Mouse (Mus musculus) frontal cortex, adult 2 months (tissue): ENCODE data around the gene Nfkbie. TPM values are rescaled to one million over a fixed set of nuclear protein-coding genes. Genes with fewer than 3 reads are reported as not detected.

ENCODE experiments used
- DNase-seq, 2 experiments: peaks; one replicate each; pipeline ENCODE4 v3.0.0; 2022; ENCODE audit warnings: low spot score in 1 of 2; ENCODE audit errors: extremely low spot score in 1 of 2
- polyA plus RNA-seq: library from polyadenylated mRNA; depleted of rRNA; stranded (reverse); fragments of >200 nt; gene quantifications from 2 replicates; pipeline ENCODE4 v1.2.3, GENCODE M21; 2012; rRNA removed

Nfkbie gene
- polyA plus RNA-seq, result 1.8 and 2.0 TPM in 2 replicates

- DNase-seq, result peak; percentile 80 to 92
These were observed at the start of gene Nfkbie for GRCm38 (mm10) chr17:45555452-45556106. Gene Nfkbie (plus strand): TSS chr17:45555703.

GRCm38 (mm10) chr17:45505941-45506465, 49.5 kb upstream of the Nfkbie start:
- no peak for DNase-seq

DNA sequence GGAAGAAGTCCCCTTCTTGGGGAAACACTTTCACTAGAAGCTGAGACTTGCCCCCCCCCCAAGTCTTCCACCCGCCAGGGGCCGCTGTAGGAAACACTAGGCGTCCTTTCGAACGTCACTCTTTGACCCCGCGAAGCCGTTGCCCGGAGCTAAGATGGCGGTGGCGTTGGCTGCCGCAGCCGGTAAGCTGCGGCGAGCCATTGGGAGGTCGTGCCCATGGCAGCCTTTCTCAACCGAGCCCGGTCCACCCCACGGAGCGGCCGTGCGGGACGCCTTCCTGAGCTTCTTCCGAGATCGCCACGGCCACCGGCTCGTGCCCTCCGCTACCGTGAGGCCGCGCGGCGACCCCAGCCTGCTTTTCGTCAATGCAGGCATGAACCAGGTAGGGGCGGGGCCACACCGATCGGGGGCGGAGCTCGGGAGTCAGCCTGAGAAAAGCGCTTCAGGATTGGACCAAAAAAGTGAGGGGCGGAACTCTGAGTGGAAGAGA, 48.8 kb upstream of the Nfkbie start, which contains the start of gene Aars2:
Gene Aars2, plus strand, starts transcription at position 142 of the 490 bp plus-strand sequence.
- peak; percentile 77 to 93 for DNase-seq

DNA sequence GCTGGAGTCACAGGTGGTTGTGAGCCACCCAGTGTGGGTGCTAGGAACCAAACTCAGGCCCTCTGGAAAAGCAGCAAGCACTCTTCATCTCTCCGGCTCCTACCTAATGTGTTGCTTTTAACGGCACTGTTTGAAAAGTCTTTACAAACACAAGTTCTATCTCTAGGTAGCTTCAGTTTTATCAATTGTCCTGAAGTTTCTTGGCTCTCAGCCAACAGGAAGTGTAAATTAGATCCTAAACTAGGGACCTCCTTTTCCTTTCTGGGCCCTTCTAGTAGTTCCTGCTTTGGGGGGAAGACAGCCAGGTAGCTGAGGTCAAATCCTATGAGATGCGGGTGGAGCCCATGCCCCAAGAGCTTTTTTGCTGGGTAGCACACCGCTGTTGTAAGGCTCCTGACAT, 44.6 kb upstream of the Nfkbie start:
- DNase-seq, result no peak

DNA sequence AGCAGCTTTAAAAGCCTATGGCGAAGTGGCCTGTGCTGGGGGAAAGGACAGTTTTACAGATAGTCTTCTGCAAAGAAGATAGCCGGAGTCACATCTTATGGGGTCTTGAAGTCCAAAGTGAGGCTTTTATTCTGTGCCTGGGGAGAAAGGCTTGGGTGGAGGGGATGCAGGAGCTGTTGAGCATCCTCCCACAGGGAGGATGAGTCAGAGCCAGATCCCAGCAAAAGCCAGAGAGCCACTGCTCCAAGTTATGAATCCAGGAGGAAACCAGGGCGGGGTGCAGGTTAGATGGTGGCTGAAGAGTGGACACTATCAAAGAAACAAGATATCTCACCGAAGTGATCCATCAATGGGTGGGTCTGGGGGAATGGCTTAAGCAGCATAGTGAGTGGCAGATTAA, 43.7 kb upstream of the Nfkbie start:
- no peak for DNase-seq

- no peak for DNase-seq
These were observed 40.2 kb upstream of the Nfkbie start for GRCm38 (mm10) chr17:45515204-45515726.

GRCm38 (mm10) chr17:45515806-45516205, 39.7 kb upstream of the Nfkbie start:
- no peak for DNase-seq

- DNase-seq, result peak in 1 of 2 experiments; percentile 93
These were observed 39.0 kb upstream of the Nfkbie start for GRCm38 (mm10) chr17:45516488-45516887.

DNA sequence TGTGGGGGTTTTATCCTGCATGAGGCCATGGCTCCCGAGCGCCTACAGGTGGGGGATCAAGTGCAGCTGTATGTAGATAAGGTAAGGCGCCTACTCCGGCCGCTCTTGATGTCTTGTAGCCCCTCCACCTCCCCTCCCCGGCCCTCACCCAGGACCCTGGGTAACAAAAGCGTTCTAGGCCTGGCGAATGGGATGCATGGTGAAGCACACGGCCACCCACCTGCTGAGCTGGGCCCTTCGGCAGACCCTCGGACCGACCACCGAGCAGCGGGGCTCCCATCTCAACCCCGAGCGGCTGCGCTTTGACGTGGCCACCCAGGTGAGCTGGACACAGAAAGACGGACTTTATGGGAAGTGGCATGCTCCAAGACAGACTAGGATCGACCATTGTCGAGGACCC, 38.4 kb upstream of the Nfkbie start:
- no peak for DNase-seq

DNA sequence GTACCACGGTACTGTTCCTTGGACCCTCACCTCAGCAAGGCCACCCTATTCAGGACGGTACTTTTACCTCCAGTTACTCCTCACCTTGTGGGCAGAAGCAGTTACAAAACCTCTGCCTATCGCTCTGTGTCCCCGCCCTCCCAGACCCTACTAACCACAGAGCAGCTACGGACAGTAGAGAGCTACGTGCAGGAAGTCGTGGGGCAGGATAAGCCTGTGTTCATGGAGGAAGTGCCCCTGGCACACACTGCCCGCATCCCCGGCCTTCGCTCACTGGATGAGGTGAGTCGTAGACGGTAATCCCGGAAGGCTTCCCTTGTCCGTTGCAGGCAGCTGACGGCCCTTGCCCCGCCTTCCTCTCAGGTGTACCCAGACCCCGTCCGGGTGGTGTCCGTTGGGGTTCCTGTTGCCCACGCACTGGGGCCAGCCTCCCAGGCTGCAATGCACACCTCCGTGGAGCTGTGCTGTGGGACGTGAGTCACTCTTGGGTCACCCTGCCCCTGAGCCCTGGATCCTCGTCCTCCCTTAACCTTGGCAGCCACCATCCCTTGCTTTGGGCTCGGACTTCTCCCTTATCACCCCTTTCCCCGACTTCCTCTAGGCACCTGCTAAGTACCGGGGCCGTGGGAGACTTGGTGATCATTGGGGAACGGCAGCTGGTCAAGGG, 37.8 kb upstream of the Nfkbie start:
- DNase-seq, result no peak

DNA sequence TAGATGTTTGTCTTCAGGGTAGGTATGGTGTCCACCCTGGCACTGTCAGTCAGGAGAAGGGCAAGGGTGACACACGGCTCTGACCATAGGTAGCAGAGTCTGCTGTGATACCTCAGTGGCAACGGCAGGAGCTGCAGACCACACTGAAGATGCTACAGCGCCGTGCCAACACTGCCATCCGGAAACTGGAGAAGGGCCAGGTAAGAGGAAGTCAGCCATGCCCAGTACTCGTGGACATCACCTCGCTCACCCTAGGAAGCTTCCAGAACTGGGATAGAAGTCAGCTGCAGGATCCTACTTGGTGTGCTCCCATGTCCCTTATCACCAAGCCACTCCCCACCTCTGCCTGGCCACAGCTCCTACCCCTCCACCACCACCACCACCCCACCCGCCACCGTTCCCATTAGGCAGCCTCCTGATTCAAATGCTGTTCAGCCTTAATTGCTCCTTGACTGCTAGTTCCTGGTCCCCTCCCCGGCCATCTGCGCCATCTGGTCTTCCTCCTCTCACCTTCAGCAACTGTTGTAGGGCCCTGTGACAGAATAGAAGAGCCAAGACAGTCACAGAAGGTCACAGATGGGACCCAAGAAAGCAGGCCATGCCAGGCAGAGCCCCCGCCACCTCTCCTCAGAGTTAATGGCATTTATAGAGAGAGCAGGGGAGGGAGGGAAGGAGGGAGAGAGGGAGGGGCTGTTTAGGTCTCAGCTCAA, 36.6 kb upstream of the Nfkbie start:
- DNase-seq, result no peak

- no peak for DNase-seq
These were observed 35.4 kb upstream of the Nfkbie start for GRCm38 (mm10) chr17:45520136-45520535.

DNA sequence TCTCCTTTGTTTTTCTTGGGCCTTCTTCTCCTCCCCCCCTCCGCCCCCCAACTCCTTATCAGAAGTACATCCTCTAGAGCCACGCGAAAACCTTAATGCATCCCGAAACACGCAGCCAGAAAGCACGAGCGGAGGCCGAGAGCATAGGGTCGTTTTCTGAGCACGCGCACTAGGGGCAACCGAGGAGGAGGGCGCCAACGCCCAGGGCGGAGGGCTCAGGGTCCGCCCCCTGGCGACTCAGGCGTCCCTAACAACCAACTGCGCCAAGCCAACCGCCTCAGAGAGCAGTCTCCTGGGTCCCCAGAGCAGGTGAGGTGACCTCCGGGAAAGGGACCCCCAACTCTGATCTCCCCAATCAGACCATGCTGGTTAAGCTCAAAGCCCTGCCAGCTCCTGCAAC, 32.2 kb upstream of the Nfkbie start, which contains the start of gene Tcte1:
Gene Tcte1, plus strand, starts transcription at position 172 of the 400 bp plus-strand sequence.
- DNase-seq, result no peak

DNA sequence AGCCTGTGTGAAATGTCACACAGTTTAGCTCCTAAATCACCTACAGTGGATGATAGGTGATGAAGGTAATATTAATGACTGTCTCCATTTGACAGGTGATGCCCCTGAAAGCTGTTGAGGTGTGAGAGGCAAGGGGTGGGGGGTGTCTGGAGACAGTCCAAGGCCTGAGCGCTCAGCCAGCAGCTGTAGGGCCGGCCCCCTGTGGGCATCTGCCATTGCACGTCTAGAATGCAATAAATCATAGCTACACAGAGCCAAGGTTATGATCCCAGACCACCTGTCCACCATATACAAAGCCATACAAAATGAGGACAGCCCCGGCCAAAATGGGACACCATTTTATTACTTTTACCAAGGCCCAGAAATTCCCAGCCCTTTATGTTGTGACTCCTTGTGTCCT, 30.5 kb upstream of the Nfkbie start:
- DNase-seq, result no peak

- no peak for DNase-seq
These were observed 28.9 kb upstream of the Nfkbie start for GRCm38 (mm10) chr17:45526571-45526970.

GRCm38 (mm10) chr17:45530346-45530782, 25.1 kb upstream of the Nfkbie start:
- DNase-seq, result peak; percentile 73 to 84

DNA sequence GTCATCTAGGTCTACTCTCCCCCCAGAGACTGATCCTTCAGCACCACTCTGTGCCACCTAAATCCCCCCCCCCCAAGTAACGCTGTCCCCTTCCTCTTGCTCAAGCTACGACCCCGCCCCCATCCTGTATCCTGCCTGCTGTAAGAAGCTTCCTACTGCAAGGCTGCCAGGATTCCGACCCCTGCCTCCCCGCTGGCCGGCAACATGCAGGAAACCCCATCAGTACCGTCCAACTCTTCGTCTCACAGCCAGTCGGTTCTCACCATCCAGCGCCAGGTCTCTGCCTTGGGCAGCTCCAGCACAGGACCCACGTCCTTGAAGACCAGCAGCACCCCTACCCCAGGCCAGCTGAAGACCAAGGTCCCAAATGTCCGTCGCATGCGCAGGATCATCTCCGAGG, 22.6 kb upstream of the Nfkbie start:
- DNase-seq, result no peak

- no peak for DNase-seq
These were observed 19.2 kb upstream of the Nfkbie start for GRCm38 (mm10) chr17:45536264-45536663.

DNA sequence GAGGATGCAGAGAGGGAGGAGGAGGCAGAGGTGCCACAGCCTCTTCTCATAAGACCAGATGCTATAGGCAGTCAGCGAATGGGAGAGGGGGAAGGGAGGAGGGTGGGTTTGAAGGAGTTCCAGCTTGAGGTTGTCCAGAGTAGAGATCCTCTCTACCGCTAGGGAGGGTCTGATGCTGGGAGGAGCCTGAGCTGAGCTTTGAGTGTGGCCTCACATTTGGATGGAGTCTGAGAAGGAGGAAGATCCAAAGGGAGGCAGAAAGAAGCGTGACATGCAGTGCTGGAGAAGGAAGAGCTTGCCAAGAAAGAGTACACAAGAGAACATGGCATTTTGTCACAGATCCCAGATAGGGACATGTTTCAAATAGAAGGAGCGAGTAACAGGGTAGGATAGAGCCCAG, 17.1 kb upstream of the Nfkbie start:
- no peak for DNase-seq

- DNase-seq, result no peak
These were observed 15.8 kb upstream of the Nfkbie start for GRCm38 (mm10) chr17:45539664-45540063.

- DNase-seq, result no peak
These were observed 13.4 kb upstream of the Nfkbie start for GRCm38 (mm10) chr17:45542129-45542528.
